7 mouse cellular contexts compared by ENCODE assay signal in the genomic region with DNA sequence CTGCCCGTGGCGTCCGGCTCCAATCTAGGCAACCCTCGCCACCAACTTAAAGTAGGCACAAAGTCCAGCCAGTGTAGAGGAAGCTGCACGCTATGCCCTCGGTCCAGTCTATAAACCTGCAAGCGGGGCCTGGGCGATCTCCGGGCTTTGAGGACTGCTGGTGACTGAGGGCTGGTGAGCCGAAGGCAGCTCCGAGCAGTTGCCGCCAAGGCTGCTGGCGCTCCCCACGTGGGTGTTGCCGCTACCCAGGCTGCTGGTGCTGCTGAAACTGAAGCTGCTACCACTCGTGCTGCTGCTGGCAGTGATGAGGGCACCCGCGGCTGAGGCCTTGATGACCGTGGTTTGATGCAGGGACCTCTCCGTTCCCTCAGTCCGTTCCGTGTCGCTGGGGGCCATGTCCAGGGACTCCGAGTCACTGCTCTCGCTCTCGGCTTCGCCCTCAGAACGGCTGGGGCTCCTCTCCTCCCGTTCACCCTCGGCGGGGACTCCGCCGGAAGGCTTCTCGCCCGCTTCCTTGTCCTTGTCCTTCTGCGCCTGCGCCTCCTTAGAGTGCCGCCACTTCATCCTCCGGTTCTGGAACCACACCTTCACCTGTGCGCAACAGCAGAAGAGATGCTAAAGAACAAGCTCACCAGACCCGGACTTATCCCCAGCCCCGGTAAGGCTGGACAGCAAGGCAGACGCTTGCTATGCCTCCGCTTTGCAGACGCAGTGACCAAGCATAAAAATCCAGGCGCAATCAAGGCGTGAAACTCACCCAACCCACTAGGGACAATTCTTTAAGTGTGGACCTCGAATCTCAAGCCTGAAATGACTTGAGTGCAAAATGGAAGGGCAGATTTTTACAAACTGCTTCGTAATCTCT. TPM values are rescaled to one million over a fixed set of nuclear protein-coding genes. Genes with fewer than 3 reads are reported as not detected.
DNase-seq lines count a peak whose midpoint lies in the region; ATAC-seq lines count a peak whose summit lies in the region.

No protein-coding gene starts in this region.

- no peaks in the 10 kb centered on the region for H3K9me3 ChIP-seq in kidney, embryonic 16.5 days (ENCODE audit: low read length)
- H3K9me3 ChIP-seq in heart, embryonic 16.5 days (replicated peaks; ENCODE audit: control insufficient read depth, low read length), result no peaks in the 10 kb centered on the region
- no peaks in the 10 kb centered on the region for H3K9me3 ChIP-seq in liver, embryonic 16.5 days (replicated peaks; ENCODE audit: control insufficient read depth, low read length)
- H3K9me3 ChIP-seq in stomach, embryonic 15.5 days, result no peaks in the 10 kb centered on the region

- peak overlapping the region; percentile 87 for H3K4me2 ChIP-seq in kidney, embryonic 16.5 days (replicated peaks; ENCODE audit: low read depth, low read length)
- H3K4me2 ChIP-seq in heart, embryonic 16.5 days (ENCODE audit: low read depth, low read length), result peak overlapping the region; percentile 68
- no peak overlapping the region for H3K4me2 ChIP-seq in liver, embryonic 16.5 days (ENCODE audit: low read depth, low read length)
- peak overlapping the region; percentile 93 for H3K4me2 ChIP-seq in stomach, embryonic 15.5 days

- no peak overlapping the region for H3K27ac ChIP-seq in kidney, embryonic 16.5 days (ENCODE audit: low read length)
- no peak overlapping the region for H3K27ac ChIP-seq in heart, embryonic 16.5 days (ENCODE audit: low read length)
- no peak overlapping the region for H3K27ac ChIP-seq in liver, embryonic 16.5 days (ENCODE audit: low read length)
- H3K27ac ChIP-seq in stomach, embryonic 15.5 days, result no peak overlapping the region

- ATAC-seq in kidney, embryonic 16.5 days (ENCODE audit: low FRiP score, low TSS enrichment), result peak; percentile 28
- ATAC-seq in heart, embryonic 16.5 days (replicated peaks; ENCODE audit: extremely low read depth, insufficient read depth, low FRiP score), result no peak
- no peak for ATAC-seq in liver, embryonic 16.5 days (ENCODE audit: low read depth)
- no peak; the same call in 1 of the 2 replicates for ATAC-seq in stomach, embryonic 15.5 days (ENCODE audit: insufficient read depth, low FRiP score, low read depth)

- H3K27me3 ChIP-seq in kidney, embryonic 16.5 days (ENCODE audit: insufficient read depth, low read length), result peaks cover 92% of the 10 kb centered on the region
- peaks cover 72% of the 10 kb centered on the region for H3K27me3 ChIP-seq in heart, embryonic 16.5 days (ENCODE audit: control insufficient read depth, insufficient read depth, low read length)
- H3K27me3 ChIP-seq in liver, embryonic 16.5 days (ENCODE audit: control insufficient read depth, insufficient read depth, low read depth, low read length), result peaks cover 98% of the 10 kb centered on the region
- peaks cover 78% of the 10 kb centered on the region for H3K27me3 ChIP-seq in stomach, embryonic 15.5 days (replicated peaks)

- 8% methylated on average over 49 of the region's 49 CpGs for WGBS in kidney, embryonic 16.5 days
- WGBS in heart, embryonic 16.5 days, result 18% methylated on average over 49 of the region's 49 CpGs
- 31% methylated on average over 49 of the region's 49 CpGs for WGBS in liver, embryonic 16.5 days (ENCODE audit: insufficient replicate concordance)
- 16% methylated on average over 49 of the region's 49 CpGs for WGBS in stomach, embryonic 15.5 days

- peak overlapping the region; percentile 60 for H3K4me3 ChIP-seq in kidney, embryonic 16.5 days (ENCODE audit: low read length)
- peak overlapping the region; percentile 45 for H3K4me3 ChIP-seq in heart, embryonic 16.5 days (ENCODE audit: low read length)
- H3K4me3 ChIP-seq in liver, embryonic 16.5 days (ENCODE audit: low read depth, low read length), result peak overlapping the region; percentile 18
- peak overlapping the region; percentile 56 for H3K4me3 ChIP-seq in stomach, embryonic 15.5 days (replicated peaks)

- H3K9ac ChIP-seq in kidney, embryonic 16.5 days (replicated peaks; ENCODE audit: low read length), result peak overlapping the region; percentile 39; the same call in 1 of the 2 replicates
- peak overlapping the region; percentile 54; the same call in 1 of the 2 replicates for H3K9ac ChIP-seq in heart, embryonic 16.5 days (ENCODE audit: low read length)
- no peak overlapping the region for H3K9ac ChIP-seq in liver, embryonic 16.5 days (ENCODE audit: low read depth, low read length)
- H3K9ac ChIP-seq in stomach, embryonic 15.5 days, result no peak overlapping the region

- peaks cover 20% of the 10 kb centered on the region for H3K4me1 ChIP-seq in kidney, embryonic 16.5 days (ENCODE audit: insufficient read depth, low read length)
- H3K4me1 ChIP-seq in heart, embryonic 16.5 days (ENCODE audit: control insufficient read depth, insufficient read depth, low read length), result peaks cover 7% of the 10 kb centered on the region
- peaks cover 6% of the 10 kb centered on the region; the same call in 1 of the 2 replicates for H3K4me1 ChIP-seq in liver, embryonic 16.5 days (ENCODE audit: control insufficient read depth, low read depth, low read length)
- H3K4me1 ChIP-seq in stomach, embryonic 15.5 days, result peaks cover 17% of the 10 kb centered on the region

- no peak for DNase-seq in kidney, adult 11 months
- DNase-seq in embryo, embryonic 9.5 days (ENCODE audit: extremely low spot score), result peak; percentile 68
- no peak for DNase-seq in layer of hippocampus, postnatal 25 days (ENCODE audit: extremely low spot score in 1 of 2, low spot score in 1 of 2)

- no peaks in the 10 kb centered on the region for H3K36me3 ChIP-seq in kidney, embryonic 16.5 days (ENCODE audit: insufficient read depth, low read length)
- H3K36me3 ChIP-seq in heart, embryonic 16.5 days (ENCODE audit: control insufficient read depth, insufficient read depth), result no peaks in the 10 kb centered on the region
- no peaks in the 10 kb centered on the region for H3K36me3 ChIP-seq in liver, embryonic 16.5 days (ENCODE audit: control insufficient read depth, insufficient read depth)
- H3K36me3 ChIP-seq in stomach, embryonic 15.5 days, result no peaks in the 10 kb centered on the region

RNA-seq across cellular contexts. Expression of a gene that starts 4.8 kb away (rescaled TPM):
- polyA plus RNA-seq in kidney, embryonic 16.5 days (2015; fragmentation: Nextera tagmentation; extraction: Ambion mirVana), result 12.8 and 13.2 TPM in 2 replicates
- polyA plus RNA-seq in heart, embryonic 16.5 days (2015; fragmentation: Nextera tagmentation; extraction: Ambion mirVana), result 9.5 and 13.8 TPM in 2 replicates
- 5.1 and 6.5 TPM in 2 replicates for polyA plus RNA-seq in liver, embryonic 16.5 days (2015; fragmentation: Nextera tagmentation; extraction: Ambion mirVana)
- 23.2 and 23.4 TPM in 2 replicates for polyA plus RNA-seq in stomach, embryonic 15.5 days (2015; fragmentation: Nextera tagmentation; extraction: Ambion mirVana)
- total RNA-seq in layer of hippocampus, postnatal 25 days (2021), result 1 to 10 TPM; 1.5 TPM

Comparison
In these comparisons a context has a peak if more than half of its experiments do, and no peak if none do; other contexts are left out.
1. H3K9ac ChIP-seq: peak in kidney, embryonic 16.5 days (single experiment) and heart, embryonic 16.5 days (single experiment); none in liver, embryonic 16.5 days (single experiment) and stomach, embryonic 15.5 days (single experiment).
2. Peak in every context shown above with its lines, with median percentiles within 50 percentile points of each other: H3K4me3 ChIP-seq.